Mouse (Mus musculus) heart, adult 2 months (tissue): ENCODE results near the gene Il1r2. TPM values are rescaled to one million over a fixed set of nuclear protein-coding genes. Genes with fewer than 3 reads are reported as not detected.

Experiments
- DNase-seq, 2 experiments: peaks; one replicate each; pipeline ENCODE4 v3.0.0; 2021
- H3K27ac ChIP-seq: fragments of 200-600 bp; 2 replicates; pipeline ENCODE4 v1.8.1; 2022
- H3K27me3 ChIP-seq: fragments of 200-500 bp; 2 replicates; pipeline ENCODE4 v1.6.1; 2012; ENCODE audit warnings: mild to moderate bottlenecking, low read length, inconsistent platforms, mixed read lengths; ENCODE audit not compliant: control insufficient read depth, insufficient read depth
- H3K36me3 ChIP-seq: fragments of 200-500 bp; 2 replicates; pipeline ENCODE4 v1.6.1; 2012; ENCODE audit warnings: low read length, inconsistent platforms; ENCODE audit not compliant: control insufficient read depth, insufficient read depth
- H3K4me1 ChIP-seq: fragments of 200-500 bp; 2 replicates; pipeline ENCODE4 v1.6.1; 2011; ENCODE audit warnings: low read length; ENCODE audit not compliant: control insufficient read depth, insufficient read depth
- H3K4me3 ChIP-seq: fragments of 200-600 bp; 2 replicates; pipeline ENCODE4 v1.8.1; 2022
- H3K79me2 ChIP-seq: fragments of 200-500 bp; replicated peaks from 2 replicates; pipeline ENCODE4 v1.6.1; 2012; ENCODE audit warnings: mild to moderate bottlenecking, inconsistent platforms, low read length, moderate library complexity, mixed read lengths; ENCODE audit not compliant: control insufficient read depth, insufficient read depth
- H3K9ac ChIP-seq: fragments of 200-500 bp; 2 replicates; pipeline ENCODE4 v1.6.1; 2012; ENCODE audit warnings: low read depth, mild to moderate bottlenecking, control low read depth, inconsistent platforms, low read length, mixed read lengths
- CTCF ChIP-seq: fragments of 200-600 bp; IDR thresholded peaks from 2 replicates; pipeline ENCODE4 v1.8.1; 2022; ENCODE audit warnings: antibody characterized with exemption, mild to moderate bottlenecking, moderate library complexity
- EP300 ChIP-seq: fragments of 200-500 bp; IDR thresholded peaks from 2 replicates; pipeline ENCODE4 v1.6.1; 2011; ENCODE audit warnings: low read depth, low read length, control low read depth; ENCODE audit not compliant: insufficient read depth
- POLR2A ChIP-seq: fragments of 200-500 bp; IDR thresholded peaks from 2 replicates; pipeline ENCODE4 v1.6.1; 2011; ENCODE audit warnings: mild to moderate bottlenecking, low read depth, low read length, control low read depth; ENCODE audit not compliant: insufficient read depth
- WGBS: fragments of 180-500 bp; shearing (Covaris S2); methylation state at CpG from one replicate; pipeline ENCODE4 v1.1.7; 2018; 5-methylcytosine and 5-hydroxymethylcytosine counted together
- intact Hi-C: fragments of 180-260 bp; cut with DNase I; formaldehyde crosslinking; loops from one replicate; pipeline ENCODE4 v1.15.1; 2025
- polyA plus RNA-seq: library from polyadenylated mRNA; depleted of rRNA; stranded (reverse); fragments of >200 nt; gene quantifications from 2 replicates; pipeline ENCODE4 v1.2.3, GENCODE M21; 2012
- total RNA-seq, 2 experiments: library from RNA; stranded (reverse); gene quantifications; 2 replicates each; pipeline ENCODE4 v1.2.3; 2021

Il1r2 gene
- total and polyA plus RNA-seq, 3 experiments = 0.20 to 0.23 TPM; not detected in 1

DNA sequence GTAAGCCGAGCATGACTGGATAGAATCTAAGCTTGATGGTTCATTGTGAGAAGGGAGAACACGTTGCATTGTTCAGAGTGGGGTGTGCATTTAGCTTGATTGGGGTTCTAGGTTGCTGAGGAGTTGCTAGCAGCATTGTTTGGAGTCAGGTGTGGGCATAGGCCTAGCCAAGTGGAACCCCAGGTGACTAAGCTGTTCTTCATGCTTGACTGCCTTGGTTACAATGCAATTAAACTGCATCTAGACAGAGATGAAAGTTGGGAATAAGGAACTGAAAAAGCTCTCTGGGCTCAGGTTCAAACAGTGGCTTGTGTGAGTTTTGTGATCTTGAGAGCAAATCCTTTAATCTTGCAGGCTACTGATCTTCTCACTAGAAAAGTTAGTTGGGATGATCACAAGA lies 55.4 kb downstream of the Il1r2 start:
- no peak overlapping the region for H3K27ac ChIP-seq
- H3K27me3 ChIP-seq = no peaks in the 10 kb centered on the region
- H3K9ac ChIP-seq = no peak overlapping the region
- intact Hi-C loops = no loop called here
- no peak overlapping the region for H3K4me3 ChIP-seq
- no peaks in the 10 kb centered on the region for H3K79me2 ChIP-seq
- TF ChIP-seq CTCF (no peak), POLR2A (no peak), EP300 (no peak)
- H3K36me3 ChIP-seq = no peaks in the 10 kb centered on the region
- DNase-seq = no peak
- peaks cover 2% of the 10 kb centered on the region for H3K4me1 ChIP-seq
- 77% methylated on average over 2 of the region's 2 CpGs for WGBS

DNA sequence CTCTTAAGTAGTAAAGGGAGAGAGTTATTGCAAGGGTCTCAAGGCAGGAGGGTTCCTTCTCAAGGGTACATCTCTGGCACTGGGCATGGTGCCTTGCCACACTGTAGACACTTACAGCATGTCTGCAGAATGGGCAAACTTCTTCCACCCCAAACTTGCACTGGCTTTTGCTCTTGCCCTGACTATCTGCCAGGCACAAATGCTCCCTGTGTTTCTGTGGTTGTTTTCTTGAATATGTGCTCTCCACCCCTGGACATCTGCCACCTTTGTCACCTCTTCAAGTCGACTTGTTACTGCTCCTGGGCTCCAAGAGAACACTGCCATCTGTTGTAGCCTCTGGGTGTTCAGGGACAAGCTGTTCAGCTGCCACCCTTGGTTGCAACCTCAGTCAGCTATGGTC lies 57.8 kb downstream of the Il1r2 start:
- intact Hi-C loops = no loop called here
- 11% methylated on average over 1 of the region's 1 CpGs for WGBS
- Histone ChIP-seq H3K79me2 (no peaks in the 10 kb centered on the region), H3K36me3 (no peaks in the 10 kb centered on the region), H3K27ac (no peak overlapping the region), H3K4me3 (no peak overlapping the region), H3K4me1 (no peaks in the 10 kb centered on the region), H3K9ac (no peak overlapping the region), H3K27me3 (no peaks in the 10 kb centered on the region)
- no peak for DNase-seq
- TF ChIP-seq POLR2A (no peak), EP300 (no peak), CTCF (no peak)

DNA sequence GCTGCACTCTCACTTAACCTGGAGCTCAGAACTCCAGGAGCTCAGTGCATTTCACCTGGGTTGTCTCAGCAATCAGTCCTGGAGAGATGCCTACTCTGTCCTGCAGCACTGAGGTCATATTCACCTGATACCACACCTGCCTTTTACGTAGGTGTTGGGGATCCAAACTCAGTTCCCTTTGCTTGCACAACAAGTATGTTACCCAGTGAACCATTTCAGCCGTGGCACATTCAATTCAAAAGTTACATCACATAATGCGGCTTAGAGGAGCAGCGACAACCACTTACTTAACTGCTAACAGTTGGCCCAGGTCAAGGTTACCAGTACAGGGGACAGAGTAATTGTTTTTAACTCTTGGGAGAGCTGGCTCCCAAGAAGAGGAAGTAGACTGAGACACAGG lies 58.8 kb downstream of the Il1r2 start:
- Histone ChIP-seq H3K36me3 (no peaks in the 10 kb centered on the region), H3K27me3 (no peaks in the 10 kb centered on the region), H3K4me3 (no peak overlapping the region), H3K79me2 (no peaks in the 10 kb centered on the region), H3K27ac (no peak overlapping the region), H3K9ac (no peak overlapping the region), H3K4me1 (no peaks in the 10 kb centered on the region)
- TF ChIP-seq CTCF (no peak), EP300 (no peak), POLR2A (no peak)
- DNase-seq = no peak
- 86% methylated on average over 4 of the region's 4 CpGs for WGBS
- intact Hi-C loops = no loop called here

DNA sequence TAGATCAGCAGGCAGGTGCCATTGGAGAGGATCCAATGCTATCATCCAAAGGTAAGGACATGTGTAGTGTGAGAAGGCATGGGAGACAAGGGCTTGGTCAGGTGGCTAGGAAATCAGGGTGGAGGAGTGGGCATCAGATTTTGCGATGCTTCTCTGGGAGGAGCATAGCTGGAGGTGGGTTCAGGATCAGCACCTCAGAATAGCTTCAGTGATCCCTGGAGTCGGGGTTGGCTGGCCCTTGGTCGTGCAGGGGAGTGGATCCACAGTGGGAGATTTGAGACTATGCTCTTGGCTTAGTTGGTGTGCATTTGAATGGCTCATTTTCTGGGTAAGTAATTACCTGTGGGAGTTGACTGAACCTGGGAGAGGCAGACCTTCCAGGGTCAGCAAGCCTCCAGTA lies 59.7 kb downstream of the Il1r2 start:
- Histone ChIP-seq H3K79me2 (no peaks in the 10 kb centered on the region), H3K27me3 (no peaks in the 10 kb centered on the region), H3K36me3 (no peaks in the 10 kb centered on the region), H3K9ac (no peak overlapping the region), H3K4me1 (no peaks in the 10 kb centered on the region), H3K4me3 (no peak overlapping the region), H3K27ac (no peak overlapping the region)
- intact Hi-C loops = no loop called here
- TF ChIP-seq EP300 = no peak
- DNase-seq = no peak
- 76% methylated on average over 3 of the region's 3 CpGs for WGBS

GRCm38 (mm10) chr1:40139798-40140532 lies 66.1 kb downstream of the Il1r2 start:
- TF ChIP-seq CTCF (no peak), EP300 (no peak), POLR2A (no peak)
- no peak overlapping the region for H3K4me3 ChIP-seq
- H3K36me3 ChIP-seq = no peaks in the 10 kb centered on the region; the same call in 1 of the 2 replicates
- H3K27me3 ChIP-seq = no peaks in the 10 kb centered on the region
- peak; percentile 66 to 84 for DNase-seq
- H3K4me1 ChIP-seq = peaks cover 9% of the 10 kb centered on the region
- WGBS = 23% methylated on average over 14 of the region's 14 CpGs
- H3K9ac ChIP-seq = no peak overlapping the region
- peak overlapping the region; percentile 59 for H3K27ac ChIP-seq
- intact Hi-C loops = loop anchor here (2.0 kb wide), 1 partner anchor 27 kb away; no protein-coding TSS in a partner anchor
- no peaks in the 10 kb centered on the region for H3K79me2 ChIP-seq

- H3K4me1 ChIP-seq = no peaks in the 10 kb centered on the region
Observed at GRCm38 (mm10) chr1:40156096-40156495, 82.2 kb downstream of the Il1r2 start.

More at GRCm38 (mm10) chr1:40156096-40156495, 82.2 kb downstream of the Il1r2 start:
- Histone ChIP-seq H3K79me2 (no peaks in the 10 kb centered on the region), H3K36me3 (no peaks in the 10 kb centered on the region), H3K9ac (no peak overlapping the region), H3K27ac (no peak overlapping the region), H3K4me3 (no peak overlapping the region), H3K27me3 (no peaks in the 10 kb centered on the region; the same call in 1 of the 2 replicates)
- TF ChIP-seq EP300 (no peak), POLR2A (no peak), CTCF (no peak)
- DNase-seq = no peak
- 89% methylated on average over 6 of the region's 6 CpGs for WGBS
- intact Hi-C loops = no loop called here
